Mouse (Mus musculus) cerebral cortex, adult 2 months (tissue): Measurements from ENCODE around the gene Satl1.

Source experiments
- WGBS: fragments of 180-500 bp; shearing (Covaris S2); methylation state at CpG from one replicate; pipeline ENCODE4 v1.1.7; 2018; 5-methylcytosine and 5-hydroxymethylcytosine counted together

The Satl1 gene

DNA sequence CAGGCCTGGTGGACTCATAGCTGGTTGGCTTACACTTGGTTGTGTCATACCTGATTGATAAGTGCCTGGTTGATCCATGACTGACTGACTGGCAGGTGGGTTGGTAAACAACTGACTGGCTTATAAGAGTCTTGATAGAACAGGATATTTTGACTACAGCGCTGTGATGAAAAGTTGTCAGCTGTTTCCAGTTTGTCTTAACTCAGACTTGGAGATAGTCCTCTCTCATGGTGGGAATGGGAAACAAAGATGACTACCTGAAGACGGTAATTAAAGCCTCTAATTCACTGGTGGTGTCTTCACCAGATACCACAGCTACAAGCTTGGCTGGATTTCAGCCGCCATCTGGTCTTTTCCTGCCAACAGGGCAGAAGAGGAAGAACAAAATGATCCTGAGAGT, at the start of gene Satl1:
Gene Satl1 (minus strand): TSS at position 101 of the 400 bp plus-strand sequence.
- WGBS, result 91% methylated on average over 3 of the region's 3 CpGs

DNA sequence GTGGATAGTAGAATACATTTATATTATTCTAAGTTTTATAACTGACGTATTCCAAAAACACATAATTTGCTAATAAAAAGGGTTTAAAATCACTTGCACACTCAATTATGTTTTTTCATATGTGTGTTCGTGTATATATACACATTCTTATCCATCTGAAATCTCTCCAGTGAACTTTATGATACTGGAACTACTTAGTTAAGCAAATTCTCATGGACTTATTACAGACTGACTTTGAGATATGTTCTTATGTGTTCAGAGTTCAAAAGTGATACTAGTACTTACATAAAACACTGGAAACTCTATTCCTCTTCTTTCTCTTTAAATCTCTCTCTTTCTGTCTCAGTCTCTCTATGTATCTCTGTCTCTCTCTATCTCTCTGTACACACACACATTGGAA, 31.5 kb upstream of the Satl1 start:
- 76% methylated on average over 2 of the region's 2 CpGs for WGBS

DNA sequence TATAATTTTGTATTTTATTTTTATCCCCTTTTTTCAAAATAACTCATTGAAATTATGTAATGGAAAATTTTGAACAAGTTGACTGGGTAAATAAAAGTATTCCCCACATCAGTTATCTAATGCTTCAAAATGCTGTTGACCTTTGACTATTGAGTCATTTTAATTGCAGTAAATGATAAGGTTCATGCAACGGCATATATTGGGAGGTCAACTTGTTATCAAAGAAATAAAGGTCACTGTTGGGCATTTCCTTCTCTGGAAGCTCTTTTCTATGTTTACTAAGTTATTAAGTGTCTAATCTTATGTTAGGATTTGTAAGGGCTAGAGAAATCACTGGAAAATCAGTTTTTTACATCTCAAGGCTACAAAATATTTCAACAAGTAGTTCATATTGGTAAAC, 31.0 kb upstream of the Satl1 start:
- 83% methylated on average over 1 of the region's 1 CpGs for WGBS

DNA sequence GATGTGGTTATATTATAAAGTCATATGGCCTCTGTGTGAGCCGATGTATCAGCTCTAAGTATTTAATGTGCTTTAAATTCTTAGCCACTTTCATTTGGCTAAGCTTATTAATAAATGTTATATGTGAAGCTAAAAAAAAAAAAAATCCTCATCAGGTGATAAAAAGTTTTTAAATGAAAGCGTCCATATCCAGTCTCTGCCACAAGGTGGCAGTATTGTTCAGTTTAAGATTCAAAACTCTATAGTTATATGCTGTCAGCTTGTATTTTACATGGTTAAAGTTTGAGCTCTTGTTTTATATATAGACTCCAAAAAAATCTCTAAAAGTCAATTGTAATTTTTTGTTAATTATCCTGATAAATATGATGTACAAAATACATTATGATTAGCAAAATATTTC, 16.4 kb upstream of the Satl1 start:
- WGBS, result 36% methylated on average over 2 of the region's 2 CpGs

DNA sequence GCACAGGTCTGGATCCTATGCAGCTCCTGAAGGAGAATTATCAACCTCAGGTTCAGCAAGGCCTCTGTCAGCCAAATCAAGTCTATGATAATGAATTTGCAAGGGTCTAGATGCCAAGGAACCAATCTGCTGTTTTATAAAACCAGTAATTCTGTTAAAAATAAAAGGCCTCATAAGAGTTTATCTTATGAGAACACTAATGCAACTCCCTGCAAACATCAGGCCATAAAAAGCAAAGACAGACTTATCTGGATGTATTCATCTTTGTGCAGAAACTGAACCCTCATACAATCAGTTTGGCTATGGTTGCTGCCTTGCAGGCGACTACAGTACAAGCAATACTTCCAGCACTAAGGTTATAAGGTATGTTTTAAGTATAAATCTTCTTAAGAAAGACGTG, 5.7 kb upstream of the Satl1 start:
- WGBS, result 84% methylated on average over 2 of the region's 2 CpGs

DNA sequence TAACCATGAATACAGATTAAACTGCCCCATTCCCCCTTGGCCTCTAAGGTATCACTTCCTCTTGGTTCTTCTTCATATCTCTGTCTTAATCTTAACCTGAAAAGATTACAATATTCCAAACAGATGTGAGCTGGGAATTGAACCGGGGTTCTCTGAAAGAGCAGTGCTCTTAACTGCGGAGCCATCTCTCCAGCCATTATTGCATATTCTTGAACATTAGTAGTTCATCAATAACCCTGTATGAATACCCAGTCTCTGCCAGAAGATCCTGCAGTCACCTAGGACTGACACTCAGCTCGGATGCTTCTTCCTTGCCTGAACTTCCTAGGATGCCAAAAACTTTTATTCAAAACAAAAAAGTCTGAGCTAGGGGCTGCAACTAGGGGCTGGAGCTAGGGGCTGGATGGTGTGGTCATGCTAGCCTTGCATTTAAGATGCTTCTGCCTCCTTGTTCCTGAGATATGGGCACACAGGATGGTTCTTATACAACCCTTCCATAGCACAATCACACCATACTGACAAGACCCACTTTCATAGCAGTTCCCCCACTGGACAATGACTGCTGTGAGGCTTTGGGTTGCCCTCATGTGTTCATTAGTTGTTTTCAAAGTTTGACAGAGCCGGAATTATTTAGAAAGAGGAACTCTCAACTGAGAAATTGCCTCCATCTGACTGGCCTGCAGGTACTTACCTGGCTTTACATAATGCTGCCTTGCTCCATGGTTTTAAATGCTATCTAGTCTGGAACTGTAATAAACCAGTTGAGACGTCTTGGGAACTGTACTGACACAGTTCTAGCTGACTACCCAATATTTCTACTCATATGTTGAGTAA, 35.8 kb downstream of the Satl1 start:
- WGBS, result 87% methylated on average over 5 of the region's 5 CpGs

DNA sequence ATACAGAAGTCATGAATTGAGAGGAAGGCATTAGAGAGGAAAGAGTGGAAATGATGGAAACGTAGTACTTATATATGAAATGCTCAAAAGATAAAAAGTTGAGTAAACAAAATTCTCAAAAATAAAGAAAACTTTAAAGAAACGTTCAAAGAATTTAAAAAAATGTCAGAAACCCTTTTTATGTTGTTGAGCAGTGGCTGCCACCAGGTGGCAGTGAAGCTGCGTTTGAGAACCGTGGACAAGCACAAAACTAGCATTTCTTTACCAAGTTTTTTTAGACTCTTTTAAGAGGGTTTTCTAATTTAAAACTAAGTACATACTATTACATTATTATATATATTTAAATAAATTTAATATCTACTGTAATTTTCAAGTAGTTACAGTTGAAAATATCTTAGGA, 38.2 kb downstream of the Satl1 start:
- 22% methylated on average over 4 of the region's 4 CpGs for WGBS

DNA sequence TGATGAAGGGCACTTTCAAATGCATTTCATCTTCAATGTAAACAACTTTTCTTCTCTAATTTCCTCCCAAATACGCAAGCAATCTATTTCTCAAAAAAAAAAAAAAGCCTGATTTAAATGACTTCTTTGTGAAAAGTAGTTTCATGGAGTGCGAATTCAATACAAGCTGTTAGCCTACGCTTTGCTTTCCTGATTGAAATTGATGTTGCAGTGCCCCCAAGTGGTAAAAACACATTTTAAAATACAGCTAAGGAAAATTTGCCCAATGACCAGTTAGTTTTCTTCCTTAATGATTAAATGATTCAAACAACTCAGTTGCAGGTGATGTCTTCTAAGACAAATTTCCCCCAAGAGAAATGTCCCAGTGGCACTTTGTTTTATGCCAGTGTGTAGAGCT, 58.2 kb downstream of the Satl1 start:
- 15% methylated on average over 3 of the region's 3 CpGs for WGBS

DNA sequence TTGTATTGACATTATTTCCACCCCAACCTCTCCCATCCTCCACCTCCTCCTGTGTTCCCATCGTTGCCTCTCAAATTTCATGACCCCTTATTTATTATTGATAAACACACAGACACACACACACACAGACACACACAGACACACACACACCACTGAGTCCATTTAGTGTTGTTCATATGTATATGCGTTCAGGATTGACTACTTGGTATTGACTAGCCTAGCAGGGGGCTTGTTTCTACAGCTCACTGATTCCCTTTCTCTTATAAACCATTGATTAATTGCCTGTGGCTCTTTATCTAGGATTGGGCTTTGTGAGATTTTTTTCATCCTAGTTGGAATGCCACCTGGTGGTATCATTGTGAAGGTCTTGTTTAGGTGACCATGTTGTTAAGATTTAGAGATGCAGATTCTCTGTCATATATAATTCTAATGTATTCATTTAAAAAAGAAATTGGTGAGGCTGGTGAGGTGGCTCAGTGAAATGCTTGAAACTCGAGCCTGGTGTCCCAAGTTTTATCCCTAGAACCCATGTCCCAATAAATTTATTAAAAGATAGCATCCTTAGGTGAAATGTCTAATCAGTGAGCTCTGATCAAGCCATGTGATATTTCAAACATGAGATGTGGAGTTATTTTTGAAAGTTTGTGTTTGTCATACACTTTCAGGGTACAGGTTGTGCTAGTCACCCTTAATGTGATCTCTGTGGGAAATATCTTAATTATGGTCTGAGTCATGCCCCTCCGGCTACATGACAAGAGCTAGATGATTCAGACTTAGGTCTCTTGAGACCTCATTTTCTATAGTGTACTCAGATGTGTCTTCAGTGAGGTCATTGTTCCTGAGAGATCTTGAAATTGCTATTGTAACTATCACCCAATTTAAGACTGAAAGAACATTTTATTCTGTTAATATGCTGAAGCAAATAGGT, 58.8 kb downstream of the Satl1 start:
- WGBS, result 54% methylated on average over 4 of the region's 4 CpGs

DNA sequence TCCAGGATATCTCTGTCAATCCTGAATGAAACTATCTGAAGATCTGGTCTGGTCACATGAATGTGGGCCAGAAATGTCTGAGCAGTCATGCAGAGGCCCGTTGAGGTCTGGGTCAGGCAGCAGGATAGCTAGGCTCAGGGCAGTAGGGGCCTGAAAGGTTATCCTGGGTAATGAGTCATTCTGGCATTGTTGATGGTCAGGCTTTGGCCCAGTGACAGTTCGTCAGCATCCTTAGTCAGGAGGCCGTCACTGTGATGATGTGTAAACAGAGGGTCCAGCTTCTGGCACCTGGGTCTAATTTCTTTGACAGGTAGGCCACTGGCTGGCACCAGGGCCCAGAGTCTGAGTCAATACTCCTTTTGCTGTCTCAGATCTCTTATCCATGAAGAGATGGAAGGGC, 67.1 kb downstream of the Satl1 start:
- WGBS, result 67% methylated on average over 3 of the region's 3 CpGs
